Mouse (Mus musculus) naive thymus-derived CD4-positive, alpha-beta T cell, adult 2 months (primary cell): ENCODE results near the gene 1700069L16Rik.

ENCODE experiments used
- DNase-seq: peaks from one replicate; pipeline ENCODE4 v3.0.0-alpha.2; 2011; ENCODE audit warnings: low read depth

Gene 1700069L16Rik

GRCm38 (mm10) chr5:113724446-113724845 lies at the start of gene 1700069L16Rik:
Gene 1700069L16Rik (minus strand): TSS chr5:113724772.
- DNase-seq: peak; percentile 84

GRCm38 (mm10) chr5:113773664-113774063 lies 49.1 kb upstream of the 1700069L16Rik start:
- DNase-seq: peak; percentile 94

- DNase-seq: peak; percentile 45
These were observed 48.4 kb upstream of the 1700069L16Rik start for GRCm38 (mm10) chr5:113772905-113773519.

- peak; percentile 97 for DNase-seq
These were observed 47.9 kb upstream of the 1700069L16Rik start, which contains the start of the genes Sart3 and Iscu for GRCm38 (mm10) chr5:113772450-113772895. Gene Sart3 (minus strand): TSS chr5:113772510. Gene Iscu (plus strand): TSS chr5:113772748.

- peak; percentile 96 for DNase-seq
These were observed 46.9 kb upstream of the 1700069L16Rik start for GRCm38 (mm10) chr5:113771213-113772162.

GRCm38 (mm10) chr5:113768806-113769205 lies 44.2 kb upstream of the 1700069L16Rik start:
- no peak for DNase-seq

- no peak for DNase-seq
These were observed 41.3 kb upstream of the 1700069L16Rik start for GRCm38 (mm10) chr5:113765641-113766526.

- no peak for DNase-seq
These were observed 39.9 kb upstream of the 1700069L16Rik start for GRCm38 (mm10) chr5:113764426-113764825.

- DNase-seq: no peak
These were observed 37.0 kb upstream of the 1700069L16Rik start for GRCm38 (mm10) chr5:113761585-113761984.

GRCm38 (mm10) chr5:113755347-113756030 lies 30.9 kb upstream of the 1700069L16Rik start:
- no peak for DNase-seq

GRCm38 (mm10) chr5:113751521-113752157 lies 27.1 kb upstream of the 1700069L16Rik start:
- no peak for DNase-seq

GRCm38 (mm10) chr5:113748556-113749331 lies 24.2 kb upstream of the 1700069L16Rik start:
- DNase-seq: no peak

GRCm38 (mm10) chr5:113747629-113748028 lies 23.1 kb upstream of the 1700069L16Rik start:
- DNase-seq: no peak

GRCm38 (mm10) chr5:113737607-113738237 lies 13.2 kb upstream of the 1700069L16Rik start:
- DNase-seq: no peak

- DNase-seq: no peak
These were observed 12.1 kb upstream of the 1700069L16Rik start for GRCm38 (mm10) chr5:113736522-113737164.

GRCm38 (mm10) chr5:113736113-113736502 lies 11.5 kb upstream of the 1700069L16Rik start:
- DNase-seq: no peak

- peak; percentile 95 for DNase-seq
These were observed 11.0 kb upstream of the 1700069L16Rik start, which contains the start of gene Ficd for GRCm38 (mm10) chr5:113735345-113736112. Gene Ficd (plus strand): TSS chr5:113735803.

- DNase-seq: no peak
These were observed 10.4 kb upstream of the 1700069L16Rik start for GRCm38 (mm10) chr5:113735023-113735344.
